Mouse (Mus musculus): ENCODE data around the gene Slc17a1.

Gene Slc17a1

DNA sequence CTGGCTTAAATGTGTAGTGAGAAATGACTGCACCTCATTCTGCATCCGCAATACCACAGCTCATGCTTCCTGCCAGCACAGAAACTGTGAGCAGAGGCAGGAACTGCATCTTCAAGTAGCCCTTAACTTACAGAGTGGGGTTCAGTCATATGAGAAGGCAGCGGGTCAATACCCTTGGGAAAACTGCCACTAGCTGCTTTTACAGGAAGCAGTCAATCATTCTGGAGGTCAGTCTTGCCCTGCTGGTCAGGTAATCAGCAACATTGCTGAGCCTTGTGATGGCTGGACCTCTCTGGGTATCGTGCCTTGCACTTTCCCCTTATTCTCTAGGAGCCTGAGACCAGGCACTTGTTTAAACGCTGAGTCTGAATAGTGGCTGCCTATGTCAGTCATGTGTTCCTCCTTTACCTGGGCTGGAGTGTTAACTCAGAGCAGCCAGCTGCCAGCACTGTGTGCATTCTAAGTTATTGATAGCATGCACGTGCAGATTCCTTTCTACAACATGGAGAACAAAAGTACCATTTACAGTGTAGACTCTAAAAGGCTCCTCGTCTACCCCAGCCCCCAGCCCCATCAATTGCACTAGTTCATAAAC lies 21.6 kb downstream of the Slc17a1 start:
- DNase-seq, result no peak

DNA sequence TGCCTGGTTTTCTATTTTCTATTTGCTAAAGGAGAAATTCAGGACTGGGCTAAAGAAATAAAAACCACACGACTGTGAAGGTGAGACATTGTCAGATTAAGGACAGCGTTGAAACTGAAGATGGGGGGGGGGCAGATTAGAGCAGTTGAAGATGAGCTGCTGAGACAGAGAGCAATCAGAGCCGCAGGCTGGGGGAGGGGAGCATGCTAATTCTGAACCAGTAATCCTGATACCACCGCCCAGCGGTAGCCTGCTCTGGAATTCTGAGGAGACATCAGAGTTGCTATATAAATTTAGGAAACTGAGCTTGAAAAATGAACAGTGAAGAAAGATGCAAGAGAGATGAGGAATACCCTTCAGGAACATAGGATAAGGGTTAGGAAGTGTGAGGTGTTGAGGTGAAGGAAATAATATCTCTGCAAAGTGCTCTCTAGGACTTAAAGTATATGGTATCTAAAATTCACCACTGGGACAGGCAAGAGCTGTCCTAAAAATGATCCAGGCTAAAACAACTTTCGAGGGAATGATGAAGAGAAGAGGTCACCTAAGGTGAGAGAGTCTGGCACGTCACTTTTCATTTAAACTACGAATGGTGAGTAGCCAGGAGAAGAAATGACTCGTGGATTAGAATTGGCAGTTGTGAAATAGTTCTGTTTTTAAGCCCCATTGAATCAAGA lies 25.2 kb downstream of the Slc17a1 start:
- DNase-seq, result no peak

DNA sequence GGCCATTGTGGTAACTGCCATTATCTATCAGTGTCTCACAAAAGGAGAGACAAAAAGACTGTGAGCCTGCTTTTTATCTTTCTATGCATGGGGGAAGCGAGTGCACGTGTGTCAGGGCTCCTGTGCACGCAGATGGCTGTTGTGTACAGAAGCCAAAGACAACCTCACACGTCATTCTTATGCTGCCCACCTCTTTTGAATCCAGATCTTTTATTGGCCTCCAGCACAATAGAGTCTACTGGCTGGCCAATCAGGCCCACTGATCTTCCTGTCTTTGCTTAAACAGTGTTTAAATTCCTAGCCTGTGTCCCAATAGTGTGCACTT lies 25.7 kb downstream of the Slc17a1 start:
- DNase-seq, result no peak

DNA sequence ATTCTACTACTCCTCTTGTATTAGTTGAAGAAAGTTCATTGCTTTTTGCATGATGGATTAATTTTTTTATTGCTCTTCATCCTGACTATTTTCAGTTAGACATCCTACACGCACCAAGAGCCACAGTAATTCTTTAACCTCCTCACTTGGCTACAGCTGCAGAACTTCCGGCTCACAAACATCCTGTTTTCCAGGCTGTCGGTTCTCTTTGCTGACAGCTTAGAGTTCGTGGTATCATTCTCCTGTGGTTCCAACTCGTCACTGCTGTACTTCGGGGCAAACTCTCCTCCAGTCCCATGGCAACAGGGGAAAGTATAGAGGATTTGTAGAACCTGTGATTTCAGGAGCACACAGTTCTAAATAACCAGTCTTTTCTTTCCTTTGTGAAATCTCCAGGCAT lies 30.7 kb downstream of the Slc17a1 start:
- peak; percentile 30 for DNase-seq

DNA sequence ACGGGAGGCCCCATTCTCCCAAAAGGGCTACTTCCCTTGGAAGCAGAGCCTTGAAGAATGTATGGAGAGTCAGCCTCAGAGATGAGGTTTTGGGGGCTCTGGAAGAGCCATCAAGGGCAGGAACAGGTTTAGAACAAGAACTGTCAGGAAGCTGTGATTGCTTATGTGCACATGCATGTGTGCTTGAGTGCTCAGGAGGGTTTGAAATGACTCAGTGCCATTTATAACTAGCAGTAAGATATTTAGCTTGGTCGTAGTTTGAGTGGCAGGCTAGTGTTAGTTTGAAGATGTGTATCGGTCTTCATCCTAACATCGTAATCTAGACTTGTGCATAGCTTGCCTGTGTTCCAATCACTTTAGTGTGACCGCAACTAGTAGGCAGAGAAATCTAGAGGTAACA lies 39.4 kb downstream of the Slc17a1 start:
- DNase-seq, result no peak

DNA sequence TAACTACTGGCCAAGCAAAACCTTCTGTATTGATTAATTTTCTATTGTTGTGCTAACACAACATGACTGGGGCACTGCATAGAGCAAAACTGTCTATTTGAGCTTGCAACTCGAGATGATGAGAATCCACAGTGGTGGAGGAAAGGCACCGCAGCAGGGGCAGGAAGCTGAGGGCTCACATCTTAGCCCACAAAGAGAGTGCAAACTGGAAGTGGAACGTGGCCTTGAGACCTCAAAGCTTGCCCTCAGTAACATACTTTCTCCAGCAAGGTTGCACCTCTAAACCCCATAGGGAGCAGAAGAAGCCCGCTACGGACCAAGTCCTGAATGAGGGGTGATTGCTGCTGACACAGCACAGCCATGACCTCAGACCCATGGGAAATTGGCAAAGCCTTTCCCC lies 42.6 kb downstream of the Slc17a1 start:
- DNase-seq, result no peak

DNA sequence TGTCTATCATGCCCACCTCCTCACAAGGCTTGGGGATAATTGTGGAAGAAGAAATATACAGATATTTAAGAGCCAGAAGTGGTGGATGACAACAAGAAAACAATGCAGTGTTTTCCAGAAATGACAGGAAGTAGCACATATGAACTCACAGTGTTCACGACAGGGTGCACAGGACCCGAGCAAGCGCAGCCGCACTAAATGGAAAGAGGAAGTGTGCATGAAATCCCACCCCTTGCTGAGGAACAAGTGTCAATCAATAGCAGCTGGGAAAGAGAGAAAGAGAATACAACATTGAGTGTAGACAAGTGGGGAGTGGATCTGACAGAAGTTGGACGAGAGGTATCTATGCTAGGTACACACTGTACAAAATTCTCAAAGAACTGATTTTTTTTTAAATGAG lies 43.8 kb downstream of the Slc17a1 start:
- no peak for DNase-seq

DNA sequence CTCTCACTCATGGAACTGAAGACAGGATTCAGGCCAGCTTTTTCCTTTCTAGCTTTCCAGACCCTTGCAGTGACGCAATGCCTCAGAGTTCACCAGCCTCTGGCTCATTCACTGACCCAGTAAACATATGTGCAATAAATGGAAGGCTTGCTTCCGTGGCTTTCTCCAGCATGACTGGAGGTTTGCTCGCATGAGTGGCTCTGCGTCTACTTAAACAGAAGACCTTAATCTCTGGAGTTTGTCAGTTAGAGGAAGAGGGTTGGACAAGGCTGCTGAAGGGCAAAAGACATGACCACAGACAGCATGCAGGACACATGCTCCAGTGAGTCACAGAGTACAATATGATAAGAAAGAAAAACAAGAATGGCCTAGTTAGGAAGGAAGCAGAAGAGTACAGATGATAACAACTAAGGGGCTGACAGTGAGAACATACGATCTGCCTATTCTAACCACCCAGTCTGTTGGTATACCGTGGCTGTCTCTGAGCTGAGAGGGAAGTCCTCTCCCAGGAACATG lies 46.3 kb downstream of the Slc17a1 start:
- peak; percentile 6 for DNase-seq

DNA sequence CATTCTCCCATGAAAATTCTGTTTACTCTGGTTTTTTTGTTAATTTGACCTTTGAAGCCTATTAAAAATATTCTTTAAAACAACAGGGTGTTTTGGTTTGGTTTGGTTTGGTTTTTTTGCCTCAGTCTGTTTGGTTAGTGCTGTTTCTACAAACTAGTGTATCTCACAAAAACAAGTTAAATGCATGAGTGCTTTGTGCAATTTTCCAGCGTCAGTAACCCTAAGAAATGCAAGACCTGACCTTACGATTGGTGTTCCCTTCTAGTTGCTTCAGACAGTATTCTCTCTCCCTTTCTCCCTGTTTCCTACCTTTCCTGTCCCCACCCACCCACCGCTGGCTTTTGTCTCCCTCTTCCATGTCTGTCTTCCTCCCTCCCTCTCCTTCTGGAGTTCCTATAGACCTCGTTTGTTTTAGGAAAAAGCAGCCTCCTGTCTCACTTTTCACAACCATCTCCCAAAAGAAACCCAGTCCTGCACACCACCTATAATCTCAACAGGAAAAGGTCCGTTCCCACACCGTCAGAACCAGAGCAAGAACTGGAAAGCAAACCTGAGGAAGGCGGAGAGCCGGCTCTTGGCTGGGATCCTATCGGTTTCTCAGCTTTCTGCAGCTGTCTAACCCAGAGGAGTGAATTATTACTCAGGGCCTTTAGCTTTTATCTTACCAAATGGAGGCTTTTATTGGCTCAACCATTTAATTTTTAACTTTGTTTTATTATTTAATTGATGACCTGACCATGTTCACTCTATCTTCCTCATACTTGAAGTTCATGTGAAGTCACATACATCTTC lies 47.0 kb downstream of the Slc17a1 start, which contains the start of gene Slc17a4:
Slc17a4 (minus strand) TSS at position 634 of the 792 bp plus-strand sequence.
- DNase-seq, result no peak

DNA sequence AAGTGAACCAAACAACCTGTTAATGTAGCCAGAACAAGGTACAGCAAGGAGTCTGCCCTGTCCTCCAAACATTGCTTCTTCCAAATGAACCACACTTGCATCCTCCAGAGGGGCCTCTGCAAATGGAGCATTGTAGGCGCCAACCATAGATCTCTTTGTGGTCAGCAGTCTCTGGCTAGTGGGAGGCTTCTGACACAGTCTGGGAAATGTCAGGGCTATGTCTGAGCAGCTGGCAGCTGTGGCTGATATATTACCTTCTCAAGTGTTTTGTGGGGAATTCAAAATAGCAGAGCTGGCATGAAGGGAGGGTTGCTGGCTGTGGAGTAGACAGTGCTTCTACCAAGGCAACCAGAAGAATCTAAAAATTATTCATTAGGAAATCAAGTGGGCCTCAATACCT lies 48.6 kb downstream of the Slc17a1 start:
- no peak for DNase-seq

DNA sequence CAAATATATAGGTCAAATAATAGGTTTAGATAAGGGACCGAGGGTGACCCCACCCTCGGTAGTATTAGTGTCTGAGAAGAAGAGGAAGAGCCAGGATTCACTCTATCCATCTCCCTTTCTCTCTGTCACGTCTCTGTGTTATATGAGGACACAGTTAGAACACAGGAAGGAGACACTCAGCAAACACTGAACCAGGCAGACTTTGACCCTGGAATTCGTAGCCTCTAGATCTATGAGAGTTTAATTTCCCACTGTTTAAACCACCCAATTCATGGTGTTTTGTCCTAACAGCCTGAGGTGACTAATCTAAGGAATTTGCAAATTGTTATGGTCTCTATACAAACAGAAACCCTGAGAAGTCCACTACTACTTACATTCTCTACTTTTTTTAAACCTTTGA lies 50.1 kb downstream of the Slc17a1 start:
- no peak for DNase-seq

DNA sequence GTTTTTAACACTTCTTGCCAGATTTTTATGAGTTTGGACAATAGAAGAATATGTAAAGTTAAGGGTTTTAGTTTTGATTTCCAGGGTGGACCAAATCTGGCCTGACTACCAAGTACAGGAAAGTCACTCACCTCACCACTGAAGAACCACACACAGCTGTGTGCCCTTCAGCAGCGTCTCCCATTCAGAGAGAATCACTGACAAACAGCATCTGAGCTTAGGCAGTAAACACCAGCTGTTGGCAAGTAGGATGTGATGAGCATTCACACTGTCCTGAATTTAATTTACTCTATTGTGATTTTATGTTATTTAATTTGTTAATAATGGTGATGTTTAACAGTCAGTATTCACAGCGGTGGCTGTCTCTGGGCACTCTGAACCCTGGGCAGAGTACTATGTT lies 58.2 kb downstream of the Slc17a1 start:
- DNase-seq, result no peak

DNA sequence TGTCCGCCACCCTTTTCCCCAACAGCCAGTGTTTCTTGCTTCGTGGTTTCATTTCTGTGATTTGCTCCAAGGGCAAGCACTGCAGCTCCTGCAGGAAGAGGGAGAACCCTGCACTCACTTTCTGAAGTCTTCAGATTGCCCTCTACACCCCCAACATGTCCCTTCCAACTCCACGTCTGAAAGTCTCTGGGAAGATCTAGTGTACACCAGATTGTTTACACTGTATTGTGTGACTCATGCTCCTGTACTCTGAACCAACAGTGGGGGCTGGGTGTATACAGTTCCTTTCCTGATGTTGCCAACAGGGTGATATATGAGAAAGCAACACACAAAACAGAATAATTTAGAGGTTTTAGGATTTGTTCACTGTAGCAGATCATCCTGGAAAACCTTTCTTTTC lies 61.1 kb downstream of the Slc17a1 start:
- DNase-seq, result peak; percentile 64

DNA sequence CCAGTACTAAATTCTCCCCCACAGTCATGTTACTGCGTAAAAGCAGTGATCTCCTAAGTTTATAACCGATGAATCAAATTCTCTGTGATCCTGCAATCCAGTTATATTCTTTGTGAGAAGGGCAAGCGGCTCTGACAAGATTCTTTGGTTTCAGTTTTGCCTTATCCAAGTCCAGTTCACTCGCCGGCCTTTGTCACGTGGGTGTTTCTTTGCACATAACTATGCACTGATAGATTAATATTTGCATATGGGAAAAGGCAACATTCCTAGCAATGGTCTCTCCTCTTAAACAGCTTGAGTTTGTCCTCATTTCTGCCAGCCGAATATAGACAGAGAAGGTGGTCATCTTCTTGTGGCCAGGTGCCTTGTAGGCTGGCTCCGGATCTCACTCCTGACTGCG lies 62.9 kb downstream of the Slc17a1 start:
- no peak for DNase-seq

DNA sequence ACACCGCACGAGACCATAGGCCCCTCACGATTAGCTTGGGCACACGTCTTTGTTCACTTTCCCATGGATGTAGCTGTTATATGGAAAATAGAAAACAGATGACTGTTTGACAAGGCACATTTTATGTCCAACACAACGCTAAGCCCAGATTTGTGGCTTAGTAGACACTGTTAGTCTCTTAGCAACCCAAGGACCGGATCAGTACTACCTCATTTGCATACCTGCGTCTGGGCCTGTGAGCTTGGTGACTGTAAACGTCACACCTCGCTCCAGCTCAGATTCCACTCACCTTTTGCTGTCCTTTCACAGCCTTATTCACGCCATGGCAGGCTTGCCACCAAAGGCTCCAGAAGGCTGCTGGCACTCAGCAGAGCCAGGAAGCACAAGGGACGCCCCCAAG lies 63.4 kb downstream of the Slc17a1 start:
- no peak for DNase-seq

DNA sequence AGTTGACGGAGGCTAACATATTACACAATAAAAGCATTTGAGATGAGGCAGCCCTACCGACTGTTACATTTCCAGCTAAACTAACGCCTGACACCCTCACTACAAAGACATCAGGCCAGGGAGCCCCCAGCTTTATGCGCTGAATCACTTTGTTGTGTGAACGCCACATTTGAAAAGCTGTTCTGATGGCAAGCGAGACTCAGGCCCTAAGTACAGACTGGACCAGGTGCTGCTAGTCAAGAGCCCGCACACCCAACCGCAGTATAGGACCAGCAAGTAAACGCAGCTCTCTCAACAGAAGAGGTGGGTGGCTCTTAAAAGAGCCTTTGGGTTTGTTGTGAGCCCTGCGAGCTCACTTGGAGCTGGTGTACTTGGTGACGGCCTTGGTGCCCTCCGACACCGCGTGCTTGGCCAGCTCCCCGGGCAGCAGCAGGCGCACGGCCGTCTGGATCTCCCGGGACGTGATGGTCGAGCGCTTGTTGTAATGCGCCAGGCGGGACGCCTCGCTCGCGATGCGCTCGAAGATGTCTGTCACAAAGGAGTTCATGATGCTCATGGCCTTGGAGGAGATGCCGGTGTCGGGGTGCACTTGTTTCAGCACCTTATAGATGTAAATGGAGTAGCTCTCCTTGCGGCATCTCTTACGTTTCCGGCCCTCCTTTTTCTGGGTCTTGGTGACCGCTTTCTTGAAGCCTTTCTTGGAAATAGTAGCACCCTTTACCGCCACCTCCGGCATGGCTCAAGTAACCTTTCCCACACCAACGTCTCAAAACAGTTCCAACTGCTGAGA lies 66.1 kb downstream of the Slc17a1 start, which contains the start of gene Hist1h2ba:
Hist1h2ba (minus strand) TSS at position 736 of the 790 bp plus-strand sequence.
- DNase-seq, result no peak

DNA sequence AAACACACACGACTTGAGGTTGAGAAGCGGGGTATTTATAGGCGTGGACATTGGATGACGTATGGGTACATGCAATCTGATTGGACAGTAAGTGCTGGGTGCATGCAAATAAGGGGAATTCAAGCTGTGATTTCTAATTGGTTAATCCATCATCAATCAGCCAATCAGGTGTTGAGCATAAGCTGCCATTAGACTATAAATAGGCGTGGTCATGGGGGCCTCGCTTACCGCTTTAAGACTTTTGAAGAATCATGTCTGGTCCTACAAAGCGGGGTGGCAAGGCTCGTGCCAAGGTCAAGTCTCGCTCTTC lies 66.6 kb downstream of the Slc17a1 start, which contains the start of gene Hist1h2aa:
Hist1h2aa (plus strand) TSS at position 252 of the 310 bp plus-strand sequence.
- DNase-seq, result no peak

DNA sequence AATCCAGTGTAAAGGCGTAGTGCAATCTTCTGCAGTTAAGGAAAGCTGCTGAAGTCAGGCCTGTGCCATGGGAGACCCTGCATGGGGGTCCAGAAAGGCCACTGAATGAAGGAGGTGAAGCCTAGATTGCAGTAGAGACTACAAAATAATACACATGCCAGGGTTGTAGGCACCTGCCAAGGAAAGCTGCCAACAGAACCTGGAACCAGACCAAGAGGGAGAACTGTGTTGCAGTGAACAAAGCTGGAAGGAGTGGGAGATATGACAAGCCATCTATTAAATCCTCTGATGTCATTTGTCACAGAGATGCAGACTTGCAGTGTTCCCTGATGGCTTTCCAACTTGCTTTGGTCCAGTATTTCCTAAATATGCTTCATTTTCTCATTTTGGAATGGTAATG lies 71.1 kb downstream of the Slc17a1 start:
- no peak for DNase-seq

DNA sequence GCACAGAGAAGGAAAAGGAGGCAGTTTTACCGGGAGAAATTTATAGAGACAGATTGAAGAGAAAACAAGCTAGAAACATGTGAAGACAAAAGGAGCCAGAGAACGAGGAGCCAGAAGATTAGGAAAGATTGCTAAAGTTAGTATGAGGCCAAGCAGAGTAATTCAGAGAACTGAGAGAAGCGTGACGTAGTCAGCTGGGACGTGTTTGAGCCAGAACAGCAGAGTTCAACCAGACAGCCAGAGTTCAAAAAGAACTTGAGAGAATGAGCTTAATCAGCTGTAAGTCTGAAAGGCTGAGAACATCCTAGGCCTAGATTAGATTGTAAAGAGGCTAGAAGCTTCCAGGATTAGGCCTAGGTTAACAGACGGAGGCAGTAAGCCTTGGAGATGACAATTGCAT lies 72.7 kb downstream of the Slc17a1 start:
- DNase-seq, result peak; percentile 13

DNA sequence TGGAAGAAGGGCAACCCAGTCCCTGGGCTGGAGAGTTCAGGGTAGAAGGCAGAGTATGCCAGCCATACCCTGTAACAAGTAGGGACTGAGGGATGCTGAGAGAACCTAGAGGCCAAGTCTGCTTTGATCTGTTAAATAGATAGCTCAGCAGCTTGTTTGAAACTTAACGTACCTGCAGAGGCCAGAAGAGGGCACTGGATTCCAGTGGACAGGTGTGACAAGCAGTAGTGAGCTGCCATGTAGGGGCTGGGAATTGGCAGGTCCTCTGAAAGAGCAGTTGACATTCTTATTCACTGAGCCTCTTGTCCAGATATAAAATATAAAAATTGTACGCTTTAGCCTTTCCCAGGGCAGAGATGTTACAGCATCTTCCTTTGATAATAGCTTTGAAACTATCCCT lies 75.3 kb downstream of the Slc17a1 start:
- DNase-seq, result no peak
